Mouse (Mus musculus) MEL (cell line): ENCODE measurements at regions not wholly inside any gene's neighbourhood (a gene's known extent, or its start where the extent isn't known, plus 50 kb on each side); places are given as distances from the start of the nearest gene placed in this dataset.

Experiments used
- DNase-seq: peaks from one replicate; pipeline ENCODE4 v3.0.0; 2011; ENCODE audit warnings: low read depth, low spot score
- H3K27ac ChIP-seq: 2 replicates; pipeline ENCODE4 v1.5.1; 2012; ENCODE audit warnings: low read depth, mild to moderate bottlenecking, control low read depth, low read length, moderate library complexity; ENCODE audit not compliant: control insufficient read depth
- H3K27me3 ChIP-seq, 2 experiments: fragments of 150-350 bp in 1 of 2; sonication (generic) in 1 of 2; 2 replicates each; pipeline ENCODE4 v1.6.1; 2012; ENCODE audit warnings: low read length in 2 of 2, mild to moderate bottlenecking in 2 of 2, improper control_type of control experiment in 1 of 2, moderate library complexity in 1 of 2; ENCODE audit not compliant: insufficient read depth in 2 of 2, control insufficient read depth in 1 of 2
- H3K36me3 ChIP-seq, 2 experiments: 2 replicates each; pipeline ENCODE4 v1.6.1; 2012 to 2014; ENCODE audit warnings: low read length in 2 of 2, improper control_type of control experiment in 1 of 2, inconsistent platforms in 1 of 2, mild to moderate bottlenecking in 1 of 2; ENCODE audit not compliant: insufficient read depth in 2 of 2, control insufficient read depth in 1 of 2
- H3K4me1 ChIP-seq, 2 experiments: fragments of 150-350 bp in 1 of 2; sonication (generic) in 1 of 2; 2 replicates each; pipeline ENCODE4 v1.6.1; 2012; ENCODE audit warnings: low read length in 2 of 2, improper control_type of control experiment in 1 of 2, mild to moderate bottlenecking in 1 of 2; ENCODE audit not compliant: insufficient read depth in 2 of 2, control insufficient read depth in 1 of 2
- H3K4me3 ChIP-seq, 2 experiments: fragments of 150-350 bp in 1 of 2; sonication (generic) in 1 of 2; 2 replicates each; pipeline ENCODE4 v1.5.1; 2012; ENCODE audit warnings: low read depth in 2 of 2, low read length in 2 of 2, mild to moderate bottlenecking in 2 of 2, moderate library complexity in 2 of 2, control low read depth in 1 of 2, improper control_type of control experiment in 1 of 2; ENCODE audit not compliant: control insufficient read depth in 1 of 2, insufficient read depth in 1 of 2
- H3K79me2 ChIP-seq: 2 replicates; pipeline ENCODE4 v1.6.1; 2012; ENCODE audit warnings: mild to moderate bottlenecking, low read length, moderate library complexity; ENCODE audit not compliant: control insufficient read depth, poor library complexity, insufficient read depth
- H3K9ac ChIP-seq: 2 replicates; pipeline ENCODE4 v1.6.1; 2012; ENCODE audit warnings: low read depth, mild to moderate bottlenecking, control low read depth, low read length, moderate library complexity; ENCODE audit not compliant: control insufficient read depth, poor library complexity, severe bottlenecking
- H3K9me3 ChIP-seq: fragments of 150-350 bp; sonication (generic); replicated peaks from 2 replicates; pipeline ENCODE4 v1.6.1; 2012; ENCODE audit warnings: mild to moderate bottlenecking, low read length, improper control_type of control experiment, moderate library complexity; ENCODE audit not compliant: insufficient read depth
- CTCF ChIP-seq, 3 experiments: IDR thresholded peaks in 2 of 3; conservative IDR thresholded peaks in 1 of 3; 2 replicates each; pipeline ENCODE4 v1.5.1; 2011 to 2012; ENCODE audit warnings: low read length in 3 of 3, low read depth in 2 of 3, mild to moderate bottlenecking in 2 of 3, improper control_type of control experiment in 1 of 3, inconsistent platforms in 1 of 3, mixed read lengths in 1 of 3, moderate library complexity in 1 of 3; ENCODE audit not compliant: control insufficient read depth in 1 of 3, insufficient read depth in 1 of 3, poor library complexity in 1 of 3, severe bottlenecking in 1 of 3
- GABPA ChIP-seq: IDR thresholded peaks from 2 replicates; pipeline ENCODE4 v1.6.1; 2012; ENCODE audit warnings: low read depth, mild to moderate bottlenecking, inconsistent platforms, low read length, improper control_type of control experiment, moderate library complexity
- KAT2A ChIP-seq: conservative IDR thresholded peaks from 2 replicates; pipeline ENCODE4 v1.6.1; 2012; ENCODE audit warnings: low read depth, low read length, improper control_type of control experiment, inconsistent platforms
- NELFE ChIP-seq: IDR thresholded peaks from 2 replicates; pipeline ENCODE4 v1.6.1; 2011; ENCODE audit warnings: low read depth, low read length, improper control_type of control experiment
- POLR2A ChIP-seq, 2 experiments: IDR thresholded peaks; 2 replicates each; pipeline ENCODE4 v1.6.1; 2011 to 2012; ENCODE audit warnings: low read length in 2 of 2, mild to moderate bottlenecking in 2 of 2, control low read depth in 1 of 2, improper control_type of control experiment in 1 of 2, low read depth in 1 of 2, moderate library complexity in 1 of 2; ENCODE audit not compliant: control insufficient read depth in 1 of 2, insufficient read depth in 1 of 2, poor library complexity in 1 of 2
- RAD21 ChIP-seq: IDR thresholded peaks from 2 replicates; pipeline ENCODE4 v1.6.1; 2011; ENCODE audit warnings: mild to moderate bottlenecking, low read depth, low read length, improper control_type of control experiment
- SMC3 ChIP-seq: IDR thresholded peaks from 2 replicates; pipeline ENCODE4 v1.6.1; 2011; ENCODE audit warnings: low read depth, low read length, improper control_type of control experiment
- USF2 ChIP-seq, 2 experiments: IDR thresholded peaks; 2 replicates each; pipeline ENCODE4 v1.6.1; 2011 to 2012; ENCODE audit warnings: improper control_type of control experiment in 2 of 2, low read length in 2 of 2, borderline replicate concordance in 1 of 2, inconsistent platforms in 1 of 2, low read depth in 1 of 2, mild to moderate bottlenecking in 1 of 2; ENCODE audit not compliant: insufficient read depth in 1 of 2
- ZC3H11A ChIP-seq: IDR thresholded peaks from 2 replicates; pipeline ENCODE4 v1.6.1; 2012; ENCODE audit warnings: low read depth, mild to moderate bottlenecking, inconsistent platforms, low read length, improper control_type of control experiment
- ZMIZ1 ChIP-seq: IDR thresholded peaks from 2 replicates; pipeline ENCODE4 v1.6.1; 2012; ENCODE audit warnings: low read depth, mild to moderate bottlenecking, inconsistent platforms, low read length, improper control_type of control experiment, moderate library complexity
- ZNF384 ChIP-seq: IDR thresholded peaks from 2 replicates; pipeline ENCODE4 v1.6.1; 2012; ENCODE audit warnings: low read depth, mild to moderate bottlenecking, inconsistent platforms, low read length, improper control_type of control experiment

- no peak overlapping the region for H3K4me3 ChIP-seq
- H3K27ac ChIP-seq, result no peak overlapping the region
- no peak for DNase-seq
- TF ChIP-seq NELFE, result no peak
- TF ChIP-seq GABPA, result no peak
- no peak for TF ChIP-seq USF2 (IDR thresholded peaks at IDR 0.05; ENCODE audit: borderline replicate concordance in 1 of 2, insufficient read depth in 1 of 2, low read depth in 1 of 2, low read length in 2 of 2)
- no peaks in the 10 kb centered on the region for H3K36me3 ChIP-seq
- H3K9ac ChIP-seq, result no peak overlapping the region
- H3K9me3 ChIP-seq, result no peaks in the 10 kb centered on the region
- H3K27me3 ChIP-seq, result no peaks in the 10 kb centered on the region
- no peaks in the 10 kb centered on the region for H3K79me2 ChIP-seq
- no peaks in the 10 kb centered on the region for H3K4me1 ChIP-seq
Measured at GRCm38 (mm10) chr13:115465689-115466088, 363.9 kb upstream of the Itga1 start.

GRCm38 (mm10) chr13:115451244-115451643, 349.5 kb upstream of the Itga1 start:
- no peaks in the 10 kb centered on the region for H3K4me1 ChIP-seq
- H3K36me3 ChIP-seq, result no peaks in the 10 kb centered on the region
- peak; percentile 28 for DNase-seq
- H3K27ac ChIP-seq, result no peak overlapping the region
- no peak overlapping the region for H3K9ac ChIP-seq
- no peaks in the 10 kb centered on the region; a peak in 1 of 4 replicates for H3K27me3 ChIP-seq
- H3K4me3 ChIP-seq, result no peak overlapping the region
- TF ChIP-seq CTCF (IDR thresholded peaks at IDR 0.05 in 2 of 3, conservative IDR thresholded peaks at IDR 0.05 in 1 of 3; ENCODE audit: control insufficient read depth in 1 of 3, insufficient read depth in 1 of 3, low read depth in 2 of 3, low read length in 3 of 3, poor library complexity in 1 of 3, severe bottlenecking in 1 of 3) (peak in 2 of 3 experiments; percentile 31 to 61; a peak in 4 of 6 replicates), KAT2A (no peak), RAD21 (peak; percentile 71), SMC3 (peak; percentile 73), ZC3H11A (peak; percentile 48), ZNF384 (peak; percentile 50), POLR2A (IDR thresholded peaks at IDR 0.05; ENCODE audit: control insufficient read depth in 1 of 2, insufficient read depth in 1 of 2, low read depth in 1 of 2, low read length in 2 of 2, poor library complexity in 1 of 2) (no peak)
- TF ChIP-seq, all 39 proteins: peak for 5
- Histone ChIP-seq H3K79me2 (no peaks in the 10 kb centered on the region), H3K9me3 (no peaks in the 10 kb centered on the region)

GRCm38 (mm10) chr13:115427091-115428033, 325.6 kb upstream of the Itga1 start:
- Histone ChIP-seq H3K79me2 (no peaks in the 10 kb centered on the region), H3K9me3 (no peaks in the 10 kb centered on the region), H3K4me1 (no peaks in the 10 kb centered on the region), H3K9ac (no peak overlapping the region), H3K27ac (no peak overlapping the region), H3K27me3 (no peaks in the 10 kb centered on the region), H3K36me3 (no peaks in the 10 kb centered on the region), H3K4me3 (no peak overlapping the region)
- DNase-seq, result no peak
- no peak for TF ChIP-seq ZMIZ1
